Mouse (Mus musculus) midbrain, postnatal 0 days (tissue): ENCODE results near the gene Myo5a. TPM values are rescaled to one million over a fixed set of nuclear protein-coding genes. Genes with fewer than 3 reads are reported as not detected.

ENCODE experiments used
- ATAC-seq: fragments of 200-750 bp; cut with Nextera tagmentation; 2 replicates; pipeline ENCODE4 v1.8.0; 2017; ENCODE audit warnings: moderate number of reproducible peaks, mild to moderate bottlenecking, moderate TSS enrichment, moderate library complexity; ENCODE audit not compliant: low FRiP score
- DNase-seq: peaks from one replicate; pipeline ENCODE4 v3.0.0-alpha.2; 2015; ENCODE audit warnings: low spot score
- H3K27ac ChIP-seq: fragments of 300-500 bp; sonication (generic); 2 replicates; pipeline ENCODE4 v1.5.1; 2014; ENCODE audit warnings: low read depth, mild to moderate bottlenecking, low read length, mixed read lengths
- H3K27me3 ChIP-seq: fragments of 300-500 bp; sonication (generic); 2 replicates; pipeline ENCODE4 v1.6.1; 2014; ENCODE audit warnings: low read length, control low read depth, mixed read lengths; ENCODE audit not compliant: insufficient read depth
- H3K36me3 ChIP-seq: fragments of 300-500 bp; sonication (generic); 2 replicates; pipeline ENCODE4 v1.6.1; 2014; ENCODE audit warnings: low read length, control low read depth, mixed read lengths; ENCODE audit not compliant: insufficient read depth
- H3K4me1 ChIP-seq: fragments of 300-500 bp; sonication (generic); 2 replicates; pipeline ENCODE4 v1.6.1; 2014; ENCODE audit warnings: mild to moderate bottlenecking, control low read depth, antibody characterized with exemption, low read length, mixed read lengths; ENCODE audit not compliant: insufficient read depth
- H3K4me2 ChIP-seq: fragments of 300-500 bp; sonication (generic); 2 replicates; pipeline ENCODE4 v1.6.1; 2014; ENCODE audit warnings: low read depth, mild to moderate bottlenecking, low read length, mixed read lengths; ENCODE audit not compliant: poor library complexity, severe bottlenecking
- H3K4me3 ChIP-seq: fragments of 300-500 bp; sonication (generic); 2 replicates; pipeline ENCODE4 v1.5.1; 2014; ENCODE audit warnings: low read depth, mild to moderate bottlenecking, low read length, moderate library complexity
- H3K9ac ChIP-seq: fragments of 300-500 bp; sonication (generic); replicated peaks from 2 replicates; pipeline ENCODE4 v1.6.1; 2014; ENCODE audit warnings: mild to moderate bottlenecking, low read length, moderate library complexity, mixed read lengths; ENCODE audit not compliant: poor library complexity, severe bottlenecking
- H3K9me3 ChIP-seq: fragments of 300-500 bp; sonication (generic); 2 replicates; pipeline ENCODE4 v1.6.1; 2016; ENCODE audit warnings: low read length, control low read depth
- CTCF ChIP-seq: IDR thresholded peaks from 2 replicates; pipeline ENCODE4 v1.5.1; 2016; ENCODE audit warnings: antibody characterized with exemption, mild to moderate bottlenecking
- WGBS: fragments of 180-500 bp; shearing (Covaris S2); extraction: QIAGEN DNeasy Blood & Tissue Kit; methylation state at CpG from one replicate; pipeline ENCODE4 v1.1.7; 2014; 5-methylcytosine and 5-hydroxymethylcytosine counted together
- polyA plus RNA-seq: library from polyadenylated mRNA; unstranded; fragments of >200 nt; fragmentation: Nextera tagmentation; extraction: Ambion mirVana; gene quantifications from 2 replicates; pipeline ENCODE4 v1.2.1, GENCODE M21; 2015
- total RNA-seq: library from RNA; depleted of rRNA; stranded (reverse); fragments of >200 nt; gene quantifications from 2 replicates; pipeline ENCODE4 v1.2.3, GENCODE M21; 2014

Myo5a gene
- total and polyA plus RNA-seq, 2 experiments from 2014 or later = 37.8 to 125 TPM

DNA sequence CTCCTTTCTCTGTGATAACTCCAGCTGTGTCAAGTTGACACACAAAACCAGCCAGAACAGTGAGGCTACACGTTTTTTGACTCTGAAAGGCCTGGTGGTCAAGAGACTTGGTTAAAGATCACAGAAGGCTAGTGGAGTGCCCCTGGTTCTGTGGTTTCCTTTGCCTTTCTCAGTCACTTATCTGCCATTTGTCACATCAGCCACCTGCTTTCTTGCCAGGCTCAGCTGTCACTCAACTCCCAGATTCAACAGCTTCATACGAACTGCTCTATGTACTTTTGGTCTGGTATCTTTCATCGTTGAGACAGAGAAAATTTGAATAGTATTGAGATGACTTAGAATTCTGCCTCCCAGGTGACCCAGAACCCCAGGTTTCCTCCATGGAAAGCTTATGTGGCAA, 183.0 kb downstream of the Myo5a start:
- H3K4me3 ChIP-seq = no peak overlapping the region
- ATAC-seq = no peak
- TF ChIP-seq CTCF = no peak
- WGBS = 30% methylated on average over 3 of the region's 3 CpGs
- H3K9ac ChIP-seq = no peak overlapping the region
- no peaks in the 10 kb centered on the region for H3K36me3 ChIP-seq
- no peak overlapping the region for H3K4me2 ChIP-seq
- no peaks in the 10 kb centered on the region for H3K9me3 ChIP-seq
- peaks cover 10% of the 10 kb centered on the region for H3K4me1 ChIP-seq
- peak overlapping the region; percentile 75 for H3K27ac ChIP-seq
- no peaks in the 10 kb centered on the region for H3K27me3 ChIP-seq
- no peak for DNase-seq

DNA sequence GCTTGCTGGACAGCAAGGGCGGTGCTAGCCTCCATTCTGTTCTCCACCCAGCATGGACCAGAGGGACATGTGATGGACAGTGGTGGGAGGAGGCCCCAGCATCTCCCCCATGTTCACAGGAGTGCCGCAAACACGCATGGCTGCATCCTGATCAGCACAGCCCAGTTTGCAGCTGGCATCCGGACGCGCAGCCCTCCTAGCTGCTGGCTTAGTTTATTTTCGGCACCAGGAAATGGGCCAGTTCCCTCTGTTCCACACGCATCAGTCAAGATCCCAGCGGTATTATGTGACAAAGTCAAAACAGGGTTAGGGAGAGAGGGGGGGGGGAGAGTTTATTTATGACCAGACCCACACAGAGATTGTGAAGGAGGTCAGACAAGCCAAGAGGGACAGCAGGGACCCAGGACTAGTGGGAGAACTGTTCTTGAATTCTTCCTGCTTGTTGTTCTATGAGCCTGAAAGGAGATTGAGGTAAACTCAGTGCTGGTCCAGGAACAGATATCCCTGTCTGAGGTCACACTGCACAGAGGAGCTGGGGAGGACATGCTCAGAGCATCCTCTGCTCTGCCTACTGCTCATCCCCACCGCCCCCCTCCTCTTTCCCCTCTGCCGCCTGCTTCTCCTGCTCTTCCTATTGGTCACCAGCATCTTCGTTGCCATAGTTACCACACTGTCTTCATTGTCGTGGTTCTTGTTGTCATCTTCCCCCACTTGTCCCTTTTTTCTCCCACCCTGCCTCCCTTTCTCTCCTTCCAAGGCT, 183.6 kb downstream of the Myo5a start:
- ATAC-seq (peak; percentile 92), DNase-seq (peak; percentile 91)
- Histone ChIP-seq H3K27ac (peak overlapping the region; percentile 75), H3K27me3 (no peaks in the 10 kb centered on the region), H3K4me2 (no peak overlapping the region), H3K9ac (no peak overlapping the region), H3K4me1 (peaks cover 10% of the 10 kb centered on the region), H3K36me3 (no peaks in the 10 kb centered on the region), H3K4me3 (no peak overlapping the region), H3K9me3 (no peaks in the 10 kb centered on the region)
- 34% methylated on average over 13 of the region's 13 CpGs for WGBS
- no peak for TF ChIP-seq CTCF

DNA sequence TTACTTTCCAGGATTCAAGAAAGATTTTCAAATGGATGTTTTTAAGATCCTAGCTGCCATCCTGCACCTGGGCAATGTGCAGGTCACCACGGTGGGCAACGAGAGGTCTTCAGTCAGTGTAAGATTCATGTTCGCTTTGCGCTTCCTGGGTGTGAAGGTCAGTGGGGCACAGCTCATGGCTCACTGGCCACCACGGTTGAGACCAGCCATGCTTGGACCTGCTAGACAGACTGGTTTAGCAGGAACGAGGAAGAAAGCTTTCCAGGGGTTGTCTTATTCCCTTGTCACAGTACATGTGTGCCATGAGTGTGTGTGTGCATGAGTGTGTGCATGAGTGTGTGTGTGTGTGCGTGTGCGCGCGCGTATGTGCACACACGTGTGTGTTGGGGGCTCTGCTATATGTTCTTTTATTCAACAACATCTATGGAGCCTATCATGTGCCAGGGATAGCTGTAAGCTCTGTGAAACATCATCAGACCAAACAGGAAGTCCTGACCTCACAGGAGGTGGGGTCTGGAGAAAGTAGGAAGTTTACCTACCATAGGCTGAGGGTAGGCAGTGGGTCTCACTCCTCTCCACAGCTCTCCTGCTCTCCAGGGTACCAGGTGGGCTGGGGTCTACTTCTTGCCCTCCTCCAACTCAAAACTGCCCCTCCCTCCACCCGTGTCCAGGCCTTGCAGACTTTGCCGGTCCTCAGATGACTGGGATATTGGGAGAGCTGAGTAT, 185.2 kb downstream of the Myo5a start:
- peaks cover 10% of the 10 kb centered on the region for H3K4me1 ChIP-seq
- DNase-seq (no peak), ATAC-seq (no peak)
- no peak overlapping the region for H3K4me3 ChIP-seq
- H3K27ac ChIP-seq = no peak overlapping the region
- no peaks in the 10 kb centered on the region for H3K36me3 ChIP-seq
- no peak overlapping the region for H3K4me2 ChIP-seq
- H3K9ac ChIP-seq = no peak overlapping the region
- H3K27me3 ChIP-seq = no peaks in the 10 kb centered on the region
- H3K9me3 ChIP-seq = no peaks in the 10 kb centered on the region
- WGBS = 89% methylated on average over 14 of the region's 14 CpGs
- TF ChIP-seq CTCF = no peak

DNA sequence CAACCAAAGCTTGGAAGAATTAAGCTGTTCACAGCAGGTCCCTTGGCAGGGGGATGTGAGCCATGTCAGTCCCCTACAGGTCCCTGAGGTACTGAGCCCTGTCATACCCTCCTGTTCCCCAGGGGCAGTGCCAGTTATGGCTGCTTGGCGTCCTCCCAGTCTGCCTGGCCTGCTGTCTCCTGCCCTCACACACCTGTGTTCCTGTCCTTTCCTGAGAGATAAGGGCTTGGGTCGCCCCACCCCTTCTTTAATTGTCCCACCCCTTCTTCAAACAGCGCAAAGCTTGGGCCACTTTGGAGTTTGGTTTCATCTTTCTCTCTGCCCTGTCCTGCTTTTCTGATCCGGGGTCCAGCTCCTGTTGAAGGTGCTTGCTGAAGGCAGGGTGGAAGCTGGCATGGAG, 188.0 kb downstream of the Myo5a start:
- TF ChIP-seq CTCF = no peak
- peaks cover 16% of the 10 kb centered on the region for H3K4me1 ChIP-seq
- 73% methylated on average over 4 of the region's 4 CpGs for WGBS
- H3K9me3 ChIP-seq = no peaks in the 10 kb centered on the region
- DNase-seq (no peak), ATAC-seq (no peak)
- H3K9ac ChIP-seq = no peak overlapping the region
- H3K4me3 ChIP-seq = no peak overlapping the region
- no peak overlapping the region for H3K27ac ChIP-seq
- H3K27me3 ChIP-seq = no peaks in the 10 kb centered on the region
- no peak overlapping the region for H3K4me2 ChIP-seq
- H3K36me3 ChIP-seq = no peaks in the 10 kb centered on the region

DNA sequence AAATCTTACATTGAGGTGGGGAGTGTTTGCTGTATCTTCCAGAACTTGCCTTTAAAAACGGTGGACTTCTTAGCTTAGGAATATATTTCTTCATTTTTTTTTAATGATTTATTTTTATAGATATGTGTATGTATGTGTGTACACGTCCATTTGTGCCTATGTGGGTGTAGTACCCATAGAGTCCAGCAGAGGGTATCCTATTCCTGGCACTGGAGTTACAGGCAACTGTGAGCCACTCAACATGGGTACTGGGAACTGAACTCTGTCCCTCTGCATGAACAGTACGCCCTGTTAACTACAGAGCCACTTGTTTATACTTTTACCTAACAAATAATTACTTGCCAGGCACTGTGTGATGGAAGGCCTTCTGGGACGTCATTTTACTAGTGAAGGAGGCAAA, 188.8 kb downstream of the Myo5a start:
- Histone ChIP-seq H3K4me2 (no peak overlapping the region), H3K27me3 (no peaks in the 10 kb centered on the region), H3K36me3 (no peaks in the 10 kb centered on the region), H3K4me3 (no peak overlapping the region), H3K9me3 (no peaks in the 10 kb centered on the region), H3K4me1 (peaks cover 11% of the 10 kb centered on the region; the same call in 1 of the 2 replicates), H3K9ac (no peak overlapping the region), H3K27ac (no peak overlapping the region)
- TF ChIP-seq CTCF = peak; percentile 56
- WGBS = 92% methylated on average over 4 of the region's 4 CpGs
- ATAC-seq (no peak), DNase-seq (no peak)

DNA sequence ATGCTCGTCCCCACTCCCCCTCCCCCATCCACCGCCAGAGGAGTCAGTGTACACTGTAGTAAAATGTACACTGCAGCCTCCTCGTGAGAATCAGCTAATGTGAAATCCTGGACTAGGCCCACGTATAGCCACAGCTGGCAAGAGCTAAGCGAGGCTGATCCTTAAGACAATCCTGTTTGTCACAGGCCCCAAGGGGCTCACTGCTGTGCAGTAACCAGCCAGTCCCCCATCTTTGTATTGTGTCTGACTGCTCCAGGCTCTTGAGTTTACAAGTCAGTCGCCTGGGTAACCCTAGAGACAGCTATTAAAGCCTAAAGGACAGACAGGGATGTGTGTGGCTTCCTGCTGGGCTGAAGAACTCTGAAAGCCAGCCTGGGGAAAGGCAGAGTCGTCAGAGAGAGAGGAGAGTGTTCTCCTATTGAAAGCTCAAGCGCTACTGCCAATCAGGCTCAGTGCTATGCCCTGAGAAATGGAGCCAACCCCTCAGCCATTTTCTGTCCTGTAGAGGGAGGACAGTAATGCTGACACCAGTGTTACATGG, 190.6 kb downstream of the Myo5a start:
- Histone ChIP-seq H3K9ac (no peak overlapping the region), H3K4me1 (peaks cover 7% of the 10 kb centered on the region; the same call in 1 of the 2 replicates), H3K27me3 (no peaks in the 10 kb centered on the region), H3K4me3 (no peak overlapping the region), H3K36me3 (no peaks in the 10 kb centered on the region), H3K4me2 (no peak overlapping the region), H3K9me3 (no peaks in the 10 kb centered on the region), H3K27ac (peak overlapping the region; percentile 32; the same call in 1 of the 2 replicates)
- TF ChIP-seq CTCF = 0 out of 2 replicates have a peak, but pooled peaks have one; percentile 21
- whole genome bisulfite sequencing = 8% methylated on average over 8 of the region's 8 CpGs
- ATAC-seq (peak; percentile 72), DNase-seq (peak; percentile 66)
